Mouse (Mus musculus): ENCODE data around the gene Sf3a1. TPM values are rescaled to one million over a fixed set of nuclear protein-coding genes. Genes with fewer than 3 reads are reported as not detected.
A peak's percentile ranks its signal among the peaks of the same experiment; 100 is the strongest.
"Not testable (repeated sequence)": the region's sequence is repeated elsewhere in the genome, so short reads cannot be mapped to it uniquely, and the experiment has no call there.

Gene Sf3a1
- polyA plus RNA-seq, 1 experiment = 50.0 TPM

DNA sequence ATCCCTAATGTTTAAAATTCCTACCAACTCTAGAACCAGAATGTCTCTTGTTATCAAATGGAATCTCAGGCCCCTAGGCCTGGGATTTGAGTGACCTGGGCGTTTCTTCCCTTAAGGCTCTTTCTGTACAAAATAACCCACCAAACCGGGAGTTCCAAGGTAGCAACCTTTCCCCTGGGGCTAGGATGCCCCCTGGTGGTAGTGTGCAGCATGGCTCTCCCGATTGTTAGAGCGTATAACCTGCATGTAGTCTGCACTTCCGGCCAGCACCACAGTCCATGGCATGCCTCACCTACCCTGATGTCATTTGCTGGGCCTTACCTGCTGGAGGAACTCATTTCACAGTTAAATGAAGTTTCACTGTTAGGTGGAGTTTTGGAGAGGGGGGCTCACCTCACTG lies 36.2 kb upstream of the Sf3a1 start:
- H3K4me3 ChIP-seq (replicated peaks; ENCODE audit: insufficient read depth, low read depth, low read length) = no peak overlapping the region
- no peak for DNase-seq
- H3K27ac ChIP-seq (ENCODE audit: insufficient read depth, low read length) = no peak overlapping the region
- no peak for TF ChIP-seq POLR2A (IDR thresholded peaks at IDR 0.05; ENCODE audit: borderline replicate concordance, insufficient read depth, low read length)
- TF ChIP-seq CTCF (IDR thresholded peaks at IDR 0.05; ENCODE audit: borderline replicate concordance, insufficient read depth, low read depth, low read length) = peak; percentile 58
- H3K4me1 ChIP-seq (ENCODE audit: control insufficient read depth, insufficient read depth, low read length) = no peaks in the 10 kb centered on the region
- WGBS = 55% methylated on average over 5 of the region's 5 CpGs
- H3K27me3 ChIP-seq (ENCODE audit: control insufficient read depth, insufficient read depth, low read length) = no peaks in the 10 kb centered on the region

DNA sequence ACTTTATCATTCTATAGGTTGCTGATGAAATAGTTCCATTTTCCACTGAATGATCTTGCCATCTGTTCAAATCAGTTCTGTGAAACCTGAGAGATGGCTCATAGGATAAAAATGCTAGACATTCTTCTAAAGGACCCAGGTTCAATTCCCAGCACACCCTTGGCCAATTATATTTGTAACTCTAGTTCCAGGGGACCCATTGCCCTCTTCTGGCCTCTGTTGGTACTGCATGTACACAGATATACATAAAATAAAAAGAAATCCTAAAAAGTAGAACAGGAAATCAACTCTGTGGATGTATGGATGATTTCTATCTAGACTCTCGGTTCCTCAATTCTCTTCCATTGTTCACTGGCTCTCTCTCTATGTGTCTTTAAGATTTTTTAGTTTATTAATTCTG lies 33.1 kb upstream of the Sf3a1 start:
- no peaks in the 10 kb centered on the region for H3K4me1 ChIP-seq (ENCODE audit: control insufficient read depth, insufficient read depth, low read length)
- TF ChIP-seq CTCF (IDR thresholded peaks at IDR 0.05; ENCODE audit: borderline replicate concordance, insufficient read depth, low read depth, low read length) (no peak), POLR2A (IDR thresholded peaks at IDR 0.05; ENCODE audit: borderline replicate concordance, insufficient read depth, low read length) (no peak)
- WGBS = 98% methylated on average over 1 of the region's 1 CpGs
- H3K4me3 ChIP-seq (replicated peaks; ENCODE audit: insufficient read depth, low read depth, low read length) = no peak overlapping the region
- no peaks in the 10 kb centered on the region for H3K27me3 ChIP-seq (ENCODE audit: control insufficient read depth, insufficient read depth, low read length)
- no peak for DNase-seq
- H3K27ac ChIP-seq (ENCODE audit: insufficient read depth, low read length) = no peak overlapping the region

- H3K27ac ChIP-seq (ENCODE audit: insufficient read depth, low read length); H3K27me3 ChIP-seq (ENCODE audit: control insufficient read depth, insufficient read depth, low read length); H3K4me1 ChIP-seq (ENCODE audit: control insufficient read depth, insufficient read depth, low read length); H3K4me3 ChIP-seq (replicated peaks; ENCODE audit: insufficient read depth, low read depth, low read length); DNase-seq: not testable (repeated sequence)
- 96% methylated on average over 4 of the region's 4 CpGs for WGBS
Observed at GRCm38 (mm10) chr11:4128461-4128860, 31.7 kb upstream of the Sf3a1 start.

GRCm38 (mm10) chr11:4133450-4133849 lies 26.7 kb upstream of the Sf3a1 start:
- Histone ChIP-seq H3K27me3 (ENCODE audit: control insufficient read depth, insufficient read depth, low read length) (no peaks in the 10 kb centered on the region), H3K4me1 (ENCODE audit: control insufficient read depth, insufficient read depth, low read length) (peaks cover 5% of the 10 kb centered on the region; the same call in 1 of the 2 replicates), H3K27ac (ENCODE audit: insufficient read depth, low read length) (no peak overlapping the region), H3K4me3 (replicated peaks; ENCODE audit: insufficient read depth, low read depth, low read length) (no peak overlapping the region)
- DNase-seq = peak in 1 of 2 experiments; percentile 24
- 58% methylated on average over 3 of the region's 3 CpGs for WGBS
- TF ChIP-seq POLR2A (IDR thresholded peaks at IDR 0.05; ENCODE audit: borderline replicate concordance, insufficient read depth, low read length) = no peak
- peak; percentile 26 for TF ChIP-seq CTCF (IDR thresholded peaks at IDR 0.05; ENCODE audit: borderline replicate concordance, insufficient read depth, low read depth, low read length)

GRCm38 (mm10) chr11:4134400-4134799 lies 25.8 kb upstream of the Sf3a1 start:
- WGBS = 61% methylated on average over 6 of the region's 6 CpGs
- no peak for DNase-seq
- H3K4me1 ChIP-seq (ENCODE audit: control insufficient read depth, insufficient read depth, low read length) = peaks cover 5% of the 10 kb centered on the region; the same call in 1 of the 2 replicates
- H3K27me3 ChIP-seq (ENCODE audit: control insufficient read depth, insufficient read depth, low read length) = no peaks in the 10 kb centered on the region
- TF ChIP-seq CTCF (IDR thresholded peaks at IDR 0.05; ENCODE audit: borderline replicate concordance, insufficient read depth, low read depth, low read length) = no peak
- TF ChIP-seq POLR2A (IDR thresholded peaks at IDR 0.05; ENCODE audit: borderline replicate concordance, insufficient read depth, low read length) = no peak
- H3K4me3 ChIP-seq (replicated peaks; ENCODE audit: insufficient read depth, low read depth, low read length) = peak overlapping the region; percentile 92
- peak overlapping the region; percentile 44 for H3K27ac ChIP-seq (ENCODE audit: insufficient read depth, low read length)

DNA sequence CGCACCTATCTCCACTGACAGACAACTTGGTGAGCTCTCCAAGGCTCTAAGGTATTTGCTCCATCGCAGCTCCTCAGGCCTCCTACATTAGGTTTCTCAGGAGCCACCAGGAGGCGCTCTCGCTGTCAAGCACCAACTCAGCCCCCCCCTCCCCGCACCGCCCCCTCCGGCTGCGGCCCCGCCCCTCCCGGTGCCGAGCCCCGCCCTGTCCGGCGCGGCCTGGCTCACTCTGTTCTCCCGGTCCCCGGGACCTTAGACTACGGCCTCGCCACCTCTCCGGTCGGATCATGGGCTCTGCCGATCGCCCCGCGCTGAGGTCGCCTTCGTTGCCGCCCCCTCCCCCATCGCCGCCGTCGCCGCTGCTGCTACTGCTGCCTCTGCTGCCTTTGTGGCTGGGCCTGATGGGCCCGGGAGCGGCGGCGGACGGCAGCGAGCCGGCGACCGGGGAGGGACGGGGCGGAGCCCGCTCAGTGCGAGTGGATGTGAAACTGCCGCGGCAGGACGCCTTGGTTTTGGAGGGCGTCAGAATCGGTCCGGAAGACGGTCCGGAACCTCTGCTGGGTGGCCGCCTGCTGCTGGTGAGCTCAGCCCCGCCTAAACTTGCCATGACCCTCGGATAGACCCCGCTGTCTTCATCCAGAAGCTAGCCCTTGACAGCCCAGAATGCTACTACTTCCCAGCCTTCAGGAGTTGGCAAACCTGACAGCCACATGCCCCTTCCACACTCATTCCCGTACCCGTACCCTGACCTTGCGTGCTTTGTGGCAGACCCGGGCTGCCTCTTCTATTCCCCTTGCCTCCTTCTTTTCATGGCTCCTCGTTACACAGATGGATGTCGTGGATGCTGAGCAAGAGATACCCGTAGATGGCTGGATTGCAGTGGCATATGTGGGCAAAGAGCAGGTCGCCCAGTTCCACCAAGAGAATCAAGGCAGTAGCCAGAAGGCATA lies 24.9 kb upstream of the Sf3a1 start, which contains the start of gene Rnf215:
Gene Rnf215, plus strand, starts transcription at position 217 of the 950 bp plus-strand sequence.
- Histone ChIP-seq H3K4me3 (replicated peaks; ENCODE audit: insufficient read depth, low read depth, low read length) (peak within 1 kb of the TSS; percentile 92), H3K4me1 (ENCODE audit: control insufficient read depth, insufficient read depth, low read length) (peaks cover 5% of the 10 kb centered on the region; the same call in 1 of the 2 replicates), H3K27ac (ENCODE audit: insufficient read depth, low read length) (peak within 1 kb of the TSS; percentile 63), H3K27me3 (ENCODE audit: control insufficient read depth, insufficient read depth, low read length) (no peaks in the 10 kb centered on the region)
- TF ChIP-seq POLR2A (IDR thresholded peaks at IDR 0.05; ENCODE audit: borderline replicate concordance, insufficient read depth, low read length) = peak; percentile 58; the same call in 1 of the 2 replicates
- peak; percentile 51; the same call in 1 of the 2 replicates for TF ChIP-seq CTCF (IDR thresholded peaks at IDR 0.05; ENCODE audit: borderline replicate concordance, insufficient read depth, low read depth, low read length)
- peak; percentile 88 to 91 for DNase-seq
- WGBS = under 1% methylated on average over 65 of the region's 66 CpGs

GRCm38 (mm10) chr11:4138964-4139363 lies 21.2 kb upstream of the Sf3a1 start:
- H3K4me3 ChIP-seq (replicated peaks; ENCODE audit: insufficient read depth, low read depth, low read length) = no peak overlapping the region
- H3K27ac ChIP-seq (ENCODE audit: insufficient read depth, low read length) = no peak overlapping the region
- 83% methylated on average over 2 of the region's 2 CpGs for WGBS
- no peaks in the 10 kb centered on the region for H3K27me3 ChIP-seq (ENCODE audit: control insufficient read depth, insufficient read depth, low read length)
- TF ChIP-seq CTCF (IDR thresholded peaks at IDR 0.05; ENCODE audit: borderline replicate concordance, insufficient read depth, low read depth, low read length) (no peak), POLR2A (IDR thresholded peaks at IDR 0.05; ENCODE audit: borderline replicate concordance, insufficient read depth, low read length) (no peak)
- H3K4me1 ChIP-seq (ENCODE audit: control insufficient read depth, insufficient read depth, low read length) = peaks cover 5% of the 10 kb centered on the region; the same call in 1 of the 2 replicates
- no peak for DNase-seq

DNA sequence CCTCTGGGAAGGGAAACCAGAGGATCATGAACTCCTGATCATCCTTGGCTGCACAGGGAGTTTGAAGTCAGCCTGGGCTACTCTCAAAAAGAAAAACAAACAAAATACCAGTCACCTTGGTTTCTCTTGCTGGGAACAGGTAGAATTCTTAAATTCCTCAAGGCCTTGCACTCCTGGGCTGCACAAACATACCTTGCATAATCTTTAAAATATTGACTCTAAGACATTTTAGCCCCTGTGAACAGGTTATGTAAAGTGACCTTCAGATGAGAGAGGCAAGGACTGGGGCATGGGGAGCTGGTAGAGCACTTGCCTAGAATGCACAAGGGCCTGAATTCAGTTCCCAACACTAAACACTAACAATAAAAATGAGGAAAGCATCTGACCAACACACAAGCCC lies 18.6 kb upstream of the Sf3a1 start:
- H3K4me3 ChIP-seq (replicated peaks; ENCODE audit: insufficient read depth, low read depth, low read length) = no peak overlapping the region
- H3K27me3 ChIP-seq (ENCODE audit: control insufficient read depth, insufficient read depth, low read length) = no peaks in the 10 kb centered on the region
- DNase-seq = no peak
- H3K27ac ChIP-seq (ENCODE audit: insufficient read depth, low read length) = no peak overlapping the region
- peaks cover 3% of the 10 kb centered on the region; the same call in 1 of the 2 replicates for H3K4me1 ChIP-seq (ENCODE audit: control insufficient read depth, insufficient read depth, low read length)
- no peak for TF ChIP-seq POLR2A (IDR thresholded peaks at IDR 0.05; ENCODE audit: borderline replicate concordance, insufficient read depth, low read length)
- TF ChIP-seq CTCF (IDR thresholded peaks at IDR 0.05; ENCODE audit: borderline replicate concordance, insufficient read depth, low read depth, low read length) = no peak

Measured in cerebellum, adult 2 months (tissue).